In genomic region chr19:44302901-44303300, GRCm38 (mm10) we compare ENCODE assay signal across 13 mouse cellular contexts. TPM values are rescaled to one million over a fixed set of nuclear protein-coding genes. Genes with fewer than 3 reads are reported as not detected.
DNase-seq lines count a peak whose midpoint lies in the region; ATAC-seq lines count a peak whose summit lies in the region.
"Had no signal": no experiment of that assay in that cellular context is flagged by ENCODE, and none has a peak within 500 bp of the region (broad histone marks: within the 10 kb centered on the region; RNA-seq: fewer than 3 reads in every experiment).

No protein-coding gene starts in this region.

- peak overlapping the region; percentile 45; the same call in 1 of the 2 replicates for H3K27ac ChIP-seq in heart, embryonic 13.5 days (replicated peaks)
- H3K27ac ChIP-seq in lung, embryonic 16.5 days (ENCODE audit: low read length), result peak overlapping the region; percentile 38
- H3K27ac ChIP-seq in embryonic facial prominence, embryonic 10.5 days (replicated peaks), result no peak overlapping the region
- H3K27ac ChIP-seq in limb, embryonic 15.5 days, result 0 out of 2 replicates have a peak overlapping the region, but pooled peaks have one; percentile 1
- H3K27ac ChIP-seq: heart, adult 2 months had no signal

- H3K4me2 ChIP-seq in heart, embryonic 13.5 days, result no peak overlapping the region
- H3K4me2 ChIP-seq in lung, embryonic 16.5 days (ENCODE audit: low read depth, low read length), result no peak overlapping the region
- no peak overlapping the region for H3K4me2 ChIP-seq in limb, embryonic 15.5 days

- peaks cover 64% of the 10 kb centered on the region for H3K4me1 ChIP-seq in heart, embryonic 13.5 days
- H3K4me1 ChIP-seq in lung, embryonic 16.5 days (replicated peaks; ENCODE audit: control insufficient read depth, insufficient read depth, low read length), result peaks cover 58% of the 10 kb centered on the region
- peaks cover 34% of the 10 kb centered on the region for H3K4me1 ChIP-seq in embryonic facial prominence, embryonic 10.5 days
- H3K4me1 ChIP-seq in limb, embryonic 15.5 days, result peaks cover 65% of the 10 kb centered on the region

- no peaks in the 10 kb centered on the region for H3K9me3 ChIP-seq in heart, embryonic 13.5 days
- H3K9me3 ChIP-seq in lung, embryonic 16.5 days (ENCODE audit: control insufficient read depth, low read length), result no peaks in the 10 kb centered on the region
- no peaks in the 10 kb centered on the region for H3K9me3 ChIP-seq in embryonic facial prominence, embryonic 10.5 days
- H3K9me3 ChIP-seq in limb, embryonic 15.5 days, result no peaks in the 10 kb centered on the region

- no peaks in the 10 kb centered on the region for H3K27me3 ChIP-seq in heart, embryonic 13.5 days (replicated peaks)
- H3K27me3 ChIP-seq in lung, embryonic 16.5 days (ENCODE audit: control insufficient read depth, insufficient read depth, low read depth, low read length), result no peaks in the 10 kb centered on the region
- no peaks in the 10 kb centered on the region for H3K27me3 ChIP-seq in embryonic facial prominence, embryonic 10.5 days (replicated peaks; ENCODE audit: low read depth, poor library complexity, severe bottlenecking)
- no peaks in the 10 kb centered on the region for H3K27me3 ChIP-seq in limb, embryonic 15.5 days

- no peak overlapping the region for H3K9ac ChIP-seq in heart, embryonic 13.5 days
- no peak overlapping the region for H3K9ac ChIP-seq in lung, embryonic 16.5 days (ENCODE audit: low read length)
- no peak overlapping the region for H3K9ac ChIP-seq in limb, embryonic 15.5 days

- no peak for ATAC-seq in heart, embryonic 13.5 days (ENCODE audit: extremely low read depth, insufficient number of reproducible peaks, low FRiP score, low TSS enrichment)
- peak; percentile 50 for ATAC-seq in lung, embryonic 16.5 days (ENCODE audit: low read depth)
- 0 out of 2 replicates have a peak, but pooled peaks have one; percentile 6 for ATAC-seq in limb, embryonic 15.5 days (ENCODE audit: insufficient number of reproducible peaks, low FRiP score, low TSS enrichment, low read depth)
- no peak for ATAC-seq in inflammation-experienced regulatory T-cells, adult 6 months

- WGBS in heart, embryonic 13.5 days, result 88% methylated on average over 11 of the region's 11 CpGs
- WGBS in lung, embryonic 16.5 days, result 69% methylated on average over 11 of the region's 11 CpGs
- WGBS in embryonic facial prominence, embryonic 10.5 days, result 94% methylated on average over 11 of the region's 11 CpGs
- WGBS in limb, embryonic 15.5 days, result 63% methylated on average over 11 of the region's 11 CpGs

- no peak for DNase-seq in heart, adult 8-10 months (ENCODE audit: low spot score)
- no peak for DNase-seq in lung, postnatal 14 days
- DNase-seq in embryonic facial prominence, embryonic 10.5 days (ENCODE audit: low spot score), result peak; percentile 5
- no peak for DNase-seq in frontal cortex, adult 2 months (ENCODE audit: extremely low spot score in 1 of 2, low spot score in 1 of 2)
- DNase-seq: adrenal gland, adult 8-10 months; cerebellum, postnatal 36 days; heart, adult 2 months; kidney, adult 8-10 months; spleen, adult 18-20 months had no signal

- no peak overlapping the region for H3K4me3 ChIP-seq in heart, embryonic 13.5 days
- H3K4me3 ChIP-seq in lung, embryonic 16.5 days (ENCODE audit: low read length), result no peak overlapping the region
- H3K4me3 ChIP-seq in embryonic facial prominence, embryonic 10.5 days, result no peak overlapping the region
- H3K4me3 ChIP-seq in limb, embryonic 15.5 days, result no peak overlapping the region
- H3K4me3 ChIP-seq: heart, adult 2 months had no signal

- H3K36me3 ChIP-seq in heart, embryonic 13.5 days, result peaks cover 99% of the 10 kb centered on the region
- peaks cover 68% of the 10 kb centered on the region for H3K36me3 ChIP-seq in lung, embryonic 16.5 days (ENCODE audit: control insufficient read depth, insufficient read depth, low read length)
- H3K36me3 ChIP-seq in embryonic facial prominence, embryonic 10.5 days (replicated peaks), result peaks cover 99% of the 10 kb centered on the region
- H3K36me3 ChIP-seq in limb, embryonic 15.5 days, result peaks cover 89% of the 10 kb centered on the region

RNA-seq across cellular contexts. Expression of gene Scd2, which starts 9.4 kb away (rescaled TPM):
- 124 and 130 TPM in 2 replicates for polyA plus RNA-seq in heart, embryonic 13.5 days (2015; fragmentation: Nextera tagmentation; extraction: Ambion mirVana)
- 10 to 100 TPM in 1 of 4 experiments, 1 to 10 TPM in 3; 7.5 to 10.2 (median 9.4) TPM for total RNA-seq in heart, adult 8-10 months (2022)
- 225 and 232 TPM in 2 replicates for polyA plus RNA-seq in lung, embryonic 16.5 days (2015; fragmentation: Nextera tagmentation; extraction: Ambion mirVana)
- 324 and 353 TPM in 2 replicates for polyA plus RNA-seq in embryonic facial prominence, embryonic 10.5 days (2016; fragmentation: Nextera tagmentation; extraction: Ambion mirVana)
- 200 and 221 TPM in 2 replicates for polyA plus RNA-seq in limb, embryonic 15.5 days (2015; fragmentation: Nextera tagmentation; extraction: Ambion mirVana)
- 626 and 656 TPM in 2 replicates for polyA plus RNA-seq in frontal cortex, adult 2 months (2012; rRNA removed)
- 10 to 100 TPM; 24.8 to 27.3 (median 25.3) TPM for polyA plus RNA-seq in inflammation-experienced regulatory T-cells, adult 6 months (2017; shearing (Covaris generic))

RNA-seq across cellular contexts. Expression of gene Scd4, which starts 30.0 kb away (rescaled TPM):
- 0.49 and 0.69 TPM in 2 replicates for polyA plus RNA-seq in heart, embryonic 13.5 days (2015; fragmentation: Nextera tagmentation; extraction: Ambion mirVana)
- total RNA-seq in heart, adult 8-10 months (2022), result 1 to 10 TPM; 2.6 to 5.1 (median 3.1) TPM
- polyA plus RNA-seq in lung, embryonic 16.5 days (2015; fragmentation: Nextera tagmentation; extraction: Ambion mirVana), result 0.40 and 0.49 TPM in 2 replicates
- 0.05 and 0.10 TPM in 2 replicates for polyA plus RNA-seq in embryonic facial prominence, embryonic 10.5 days (2016; fragmentation: Nextera tagmentation; extraction: Ambion mirVana)
- 0.20 and 0.41 TPM in 2 replicates for polyA plus RNA-seq in limb, embryonic 15.5 days (2015; fragmentation: Nextera tagmentation; extraction: Ambion mirVana)
- 0.27 and 0.30 TPM in 2 replicates for polyA plus RNA-seq in frontal cortex, adult 2 months (2012; rRNA removed)
- under 1 TPM; 0.29 to 0.81 (median 0.55) TPM for polyA plus RNA-seq in inflammation-experienced regulatory T-cells, adult 6 months (2017; shearing (Covaris generic))

Comparison
In these comparisons a context has a peak if more than half of its experiments do, and no peak if none do; other contexts are left out.
1. ATAC-seq: peak in lung, embryonic 16.5 days (single experiment) and limb, embryonic 15.5 days (single experiment); none in heart, embryonic 13.5 days (single experiment) and inflammation-experienced regulatory T-cells, adult 6 months (single experiment).